Mouse (Mus musculus) hindbrain, embryonic 12.5 days (tissue): ENCODE results near the gene Nrf1. TPM values are rescaled to one million over a fixed set of nuclear protein-coding genes. Genes with fewer than 3 reads are reported as not detected.
A peak's percentile ranks its signal among the peaks of the same experiment; 100 is the strongest.

Experiments
- ATAC-seq: fragments of 200-750 bp; cut with Nextera tagmentation; 2 replicates; pipeline ENCODE4 v1.8.0; 2017; ENCODE audit warnings: moderate TSS enrichment; ENCODE audit not compliant: low FRiP score
- H3K27ac ChIP-seq: fragments of 300-500 bp; sonication (generic); 2 replicates; pipeline ENCODE4 v1.5.1; 2016; ENCODE audit warnings: mild to moderate bottlenecking
- H3K27me3 ChIP-seq: fragments of 300-500 bp; sonication (generic); 2 replicates; pipeline ENCODE4 v1.6.1; 2016; ENCODE audit warnings: mild to moderate bottlenecking
- H3K36me3 ChIP-seq: fragments of 300-500 bp; sonication (generic); 2 replicates; pipeline ENCODE4 v1.6.1; 2016; ENCODE audit warnings: mild to moderate bottlenecking
- H3K4me1 ChIP-seq: fragments of 300-500 bp; sonication (generic); 2 replicates; pipeline ENCODE4 v1.6.1; 2016
- H3K4me2 ChIP-seq: fragments of 300-500 bp; sonication (generic); replicated peaks from 2 replicates; pipeline ENCODE4 v1.6.1; 2016; ENCODE audit warnings: mild to moderate bottlenecking
- H3K4me3 ChIP-seq: fragments of 300-500 bp; sonication (generic); 2 replicates; pipeline ENCODE4 v1.5.1; 2016; ENCODE audit warnings: mild to moderate bottlenecking
- H3K9ac ChIP-seq: fragments of 300-500 bp; sonication (generic); 2 replicates; pipeline ENCODE4 v1.6.1; 2016; ENCODE audit warnings: mild to moderate bottlenecking, moderate library complexity
- H3K9me3 ChIP-seq: fragments of 300-500 bp; sonication (generic); replicated peaks from 2 replicates; pipeline ENCODE4 v1.6.1; 2016; ENCODE audit warnings: mild to moderate bottlenecking
- WGBS: fragments of 180-500 bp; shearing (Covaris S2); methylation state at CpG from one replicate; pipeline ENCODE4 v1.1.7; 2016; 5-methylcytosine and 5-hydroxymethylcytosine counted together
- polyA plus RNA-seq: library from polyadenylated mRNA; unstranded; fragments of >200 nt; fragmentation: Nextera tagmentation; extraction: Ambion mirVana; gene quantifications from 2 replicates; pipeline ENCODE4 v1.2.1, GENCODE M21; 2016

Nrf1 gene
- polyA plus RNA-seq, 1 experiment from 2014 or later = 65.4 TPM

GRCm38 (mm10) chr6:30172820-30173550, 125.2 kb downstream of the Nrf1 start:
- Histone ChIP-seq H3K27ac (peak overlapping the region; percentile 60), H3K4me1 (peaks cover 40% of the 10 kb centered on the region), H3K4me2 (peak overlapping the region; percentile 40), H3K4me3 (peak overlapping the region; percentile 32), H3K9ac (peak overlapping the region; percentile 41), H3K27me3 (peaks cover 94% of the 10 kb centered on the region), H3K9me3 (no peaks in the 10 kb centered on the region), H3K36me3 (no peaks in the 10 kb centered on the region)
- WGBS = 2% methylated on average over 44 of the region's 44 CpGs
- no peak for ATAC-seq

- H3K4me2 ChIP-seq = peak overlapping the region; percentile 40
- peaks cover 44% of the 10 kb centered on the region for H3K4me1 ChIP-seq
- H3K27ac ChIP-seq = peak overlapping the region; percentile 60
- no peak; the same call in 1 of the 2 replicates for ATAC-seq
- H3K36me3 ChIP-seq = no peaks in the 10 kb centered on the region
- peaks cover 97% of the 10 kb centered on the region for H3K27me3 ChIP-seq
- H3K9me3 ChIP-seq = no peaks in the 10 kb centered on the region
- peak overlapping the region; percentile 41; the same call in 1 of the 2 replicates for H3K9ac ChIP-seq
- 1% methylated on average over 80 of the region's 80 CpGs for WGBS
- H3K4me3 ChIP-seq = peak overlapping the region; percentile 32
Measured at GRCm38 (mm10) chr6:30173551-30174460, 126.0 kb downstream of the Nrf1 start.

GRCm38 (mm10) chr6:30174461-30175224, 126.9 kb downstream of the Nrf1 start:
- WGBS = under 1% methylated on average over 28 of the region's 33 CpGs
- peak overlapping the region; percentile 60 for H3K27ac ChIP-seq
- peaks cover 47% of the 10 kb centered on the region for H3K4me1 ChIP-seq
- H3K9me3 ChIP-seq = no peaks in the 10 kb centered on the region
- no peaks in the 10 kb centered on the region for H3K36me3 ChIP-seq
- H3K9ac ChIP-seq = no peak overlapping the region; the same call in 1 of the 2 replicates
- no peak for ATAC-seq
- H3K27me3 ChIP-seq = peaks cover 95% of the 10 kb centered on the region
- peak overlapping the region; percentile 32 for H3K4me3 ChIP-seq
- H3K4me2 ChIP-seq = peak overlapping the region; percentile 40

- peaks cover 95% of the 10 kb centered on the region for H3K27me3 ChIP-seq
- ATAC-seq = no peak
- 0 out of 2 replicates have a peak overlapping the region, but pooled peaks have one; percentile 17 for H3K27ac ChIP-seq
- no peaks in the 10 kb centered on the region for H3K36me3 ChIP-seq
- H3K4me1 ChIP-seq = peaks cover 47% of the 10 kb centered on the region
- H3K4me3 ChIP-seq = peak overlapping the region; percentile 32
- H3K4me2 ChIP-seq = peak overlapping the region; percentile 40
- H3K9me3 ChIP-seq = no peaks in the 10 kb centered on the region
- under 1% methylated on average over 45 of the region's 45 CpGs for WGBS
- H3K9ac ChIP-seq = no peak overlapping the region
Measured at GRCm38 (mm10) chr6:30175225-30175917, 127.6 kb downstream of the Nrf1 start.

GRCm38 (mm10) chr6:30175918-30176421, 128.2 kb downstream of the Nrf1 start:
- Histone ChIP-seq H3K36me3 (no peaks in the 10 kb centered on the region), H3K4me2 (peak overlapping the region; percentile 40), H3K4me3 (peak overlapping the region; percentile 32), H3K9me3 (no peaks in the 10 kb centered on the region), H3K27me3 (peaks cover 95% of the 10 kb centered on the region), H3K9ac (no peak overlapping the region), H3K4me1 (peaks cover 47% of the 10 kb centered on the region), H3K27ac (no peak overlapping the region)
- under 1% methylated on average over 28 of the region's 28 CpGs for whole genome bisulfite sequencing
- ATAC-seq = 0 out of 2 replicates have a peak, but pooled peaks have one; percentile 6

GRCm38 (mm10) chr6:30176496-30176895, 128.7 kb downstream of the Nrf1 start:
- peaks cover 95% of the 10 kb centered on the region for H3K27me3 ChIP-seq
- H3K4me1 ChIP-seq = peaks cover 47% of the 10 kb centered on the region
- ATAC-seq = no peak
- WGBS = under 1% methylated on average over 12 of the region's 12 CpGs
- H3K4me3 ChIP-seq = 0 out of 2 replicates have a peak overlapping the region, but pooled peaks have one; percentile 32
- no peak overlapping the region for H3K9ac ChIP-seq
- H3K9me3 ChIP-seq = no peaks in the 10 kb centered on the region
- no peaks in the 10 kb centered on the region for H3K36me3 ChIP-seq
- peak overlapping the region; percentile 40; the same call in 1 of the 2 replicates for H3K4me2 ChIP-seq
- no peak overlapping the region for H3K27ac ChIP-seq

GRCm38 (mm10) chr6:30177305-30177704, 129.5 kb downstream of the Nrf1 start:
- Histone ChIP-seq H3K27ac (no peak overlapping the region), H3K4me1 (peaks cover 47% of the 10 kb centered on the region), H3K4me3 (no peak overlapping the region), H3K27me3 (peaks cover 94% of the 10 kb centered on the region), H3K9me3 (no peaks in the 10 kb centered on the region), H3K4me2 (no peak overlapping the region), H3K36me3 (no peaks in the 10 kb centered on the region), H3K9ac (no peak overlapping the region)
- under 1% methylated on average over 14 of the region's 14 CpGs for WGBS
- ATAC-seq = no peak

- H3K9me3 ChIP-seq = no peaks in the 10 kb centered on the region
- H3K4me1 ChIP-seq = peaks cover 40% of the 10 kb centered on the region
- H3K27ac ChIP-seq = no peak overlapping the region
- H3K9ac ChIP-seq = no peak overlapping the region
- ATAC-seq = no peak
- H3K27me3 ChIP-seq = peaks cover 86% of the 10 kb centered on the region
- no peak overlapping the region for H3K4me3 ChIP-seq
- no peaks in the 10 kb centered on the region for H3K36me3 ChIP-seq
- no peak overlapping the region for H3K4me2 ChIP-seq
- WGBS = under 1% methylated on average over 27 of the region's 27 CpGs
Measured at GRCm38 (mm10) chr6:30178023-30178639, 130.3 kb downstream of the Nrf1 start.

GRCm38 (mm10) chr6:30179046-30179445, 131.3 kb downstream of the Nrf1 start:
- 15% methylated on average over 11 of the region's 11 CpGs for WGBS
- Histone ChIP-seq H3K9me3 (no peaks in the 10 kb centered on the region; the same call in 1 of the 2 replicates), H3K9ac (no peak overlapping the region), H3K4me2 (no peak overlapping the region), H3K27ac (no peak overlapping the region), H3K4me3 (no peak overlapping the region), H3K36me3 (no peaks in the 10 kb centered on the region), H3K4me1 (peaks cover 31% of the 10 kb centered on the region), H3K27me3 (peaks cover 80% of the 10 kb centered on the region)
- ATAC-seq = no peak

- WGBS = 32% methylated on average over 2 of the region's 2 CpGs
- no peak for ATAC-seq
- Histone ChIP-seq H3K4me2 (no peak overlapping the region), H3K36me3 (no peaks in the 10 kb centered on the region), H3K9ac (no peak overlapping the region), H3K27ac (no peak overlapping the region), H3K4me1 (peaks cover 20% of the 10 kb centered on the region), H3K27me3 (peaks cover 68% of the 10 kb centered on the region), H3K9me3 (no peaks in the 10 kb centered on the region; the same call in 1 of the 2 replicates), H3K4me3 (no peak overlapping the region)
Measured at GRCm38 (mm10) chr6:30180321-30180720, 132.5 kb downstream of the Nrf1 start.

- no peaks in the 10 kb centered on the region for H3K36me3 ChIP-seq
- no peak overlapping the region for H3K4me3 ChIP-seq
- H3K27ac ChIP-seq = no peak overlapping the region
- H3K4me1 ChIP-seq = peaks cover 10% of the 10 kb centered on the region
- H3K27me3 ChIP-seq = peaks cover 52% of the 10 kb centered on the region
- no peak overlapping the region for H3K9ac ChIP-seq
- no peak for ATAC-seq
- H3K9me3 ChIP-seq = no peaks in the 10 kb centered on the region; the same call in 1 of the 2 replicates
- 58% methylated on average over 6 of the region's 6 CpGs for WGBS
- H3K4me2 ChIP-seq = no peak overlapping the region
Measured at GRCm38 (mm10) chr6:30182038-30182437, 134.2 kb downstream of the Nrf1 start.
